8 mouse cellular contexts compared by ENCODE assay signal in genomic region chr8:71507589-71508104, GRCm38 (mm10). TPM values are rescaled to one million over a fixed set of nuclear protein-coding genes. Genes with fewer than 3 reads are reported as not detected.
DNase-seq lines count a peak whose midpoint lies in the region; ATAC-seq and TF ChIP-seq lines count a peak whose summit lies in the region.

No protein-coding gene starts in this region.

- H3K27ac ChIP-seq in forebrain, embryonic 12.5 days: no peak overlapping the region
- H3K27ac ChIP-seq in heart, embryonic 14.5 days (replicated peaks in 1 of 2; ENCODE audit: control insufficient read depth in 1 of 2, insufficient read depth in 1 of 2, low read depth in 2 of 2, low read length in 2 of 2): no peak overlapping the region
- no peak overlapping the region for H3K27ac ChIP-seq in kidney, postnatal 0 days
- no peak overlapping the region for H3K27ac ChIP-seq in liver, embryonic 12.5 days
- H3K27ac ChIP-seq in neural tube, embryonic 12.5 days: no peak overlapping the region

- H3K9me3 ChIP-seq in forebrain, embryonic 12.5 days: no peaks in the 10 kb centered on the region
- no peaks in the 10 kb centered on the region for H3K9me3 ChIP-seq in heart, embryonic 14.5 days (ENCODE audit: control insufficient read depth, low read length)
- H3K9me3 ChIP-seq in kidney, postnatal 0 days (replicated peaks; ENCODE audit: low read length): no peaks in the 10 kb centered on the region
- H3K9me3 ChIP-seq in liver, embryonic 12.5 days (replicated peaks): no peaks in the 10 kb centered on the region
- H3K9me3 ChIP-seq in neural tube, embryonic 12.5 days: no peaks in the 10 kb centered on the region

- under 1% methylated on average over 61 of the region's 61 CpGs for WGBS in forebrain, embryonic 12.5 days
- WGBS in heart, embryonic 14.5 days: under 1% methylated on average over 61 of the region's 61 CpGs
- WGBS in kidney, postnatal 0 days: under 1% methylated on average over 61 of the region's 61 CpGs
- WGBS in liver, embryonic 12.5 days (ENCODE audit: insufficient replicate concordance): 2% methylated on average over 61 of the region's 61 CpGs
- under 1% methylated on average over 61 of the region's 61 CpGs for WGBS in neural tube, embryonic 12.5 days

- H3K9ac ChIP-seq in forebrain, embryonic 12.5 days: no peak overlapping the region
- peak overlapping the region; percentile 64 for H3K9ac ChIP-seq in heart, embryonic 14.5 days (ENCODE audit: low read length)
- H3K9ac ChIP-seq in kidney, postnatal 0 days (ENCODE audit: low read depth, low read length): 0 out of 2 replicates have a peak overlapping the region, but pooled peaks have one; percentile 29
- H3K9ac ChIP-seq in liver, embryonic 12.5 days: 0 out of 2 replicates have a peak overlapping the region, but pooled peaks have one; percentile 35
- H3K9ac ChIP-seq in neural tube, embryonic 12.5 days: 0 out of 2 replicates have a peak overlapping the region, but pooled peaks have one; percentile 35

- peak overlapping the region; percentile 65 for H3K4me2 ChIP-seq in forebrain, embryonic 12.5 days
- H3K4me2 ChIP-seq in heart, embryonic 14.5 days (ENCODE audit: low read length): peak overlapping the region; percentile 77
- peak overlapping the region; percentile 82 for H3K4me2 ChIP-seq in kidney, postnatal 0 days (ENCODE audit: low read length)
- peak overlapping the region; percentile 74 for H3K4me2 ChIP-seq in liver, embryonic 12.5 days
- peak overlapping the region; percentile 71 for H3K4me2 ChIP-seq in neural tube, embryonic 12.5 days (replicated peaks)

- peak overlapping the region; percentile 42 for H3K4me3 ChIP-seq in forebrain, embryonic 12.5 days (replicated peaks)
- peak overlapping the region; percentile 42 to 51 for H3K4me3 ChIP-seq in heart, embryonic 14.5 days (ENCODE audit: control insufficient read depth in 1 of 2, insufficient read depth in 1 of 2, low read depth in 1 of 2, low read length in 2 of 2)
- peak overlapping the region; percentile 41 for H3K4me3 ChIP-seq in kidney, postnatal 0 days (replicated peaks; ENCODE audit: low read depth, low read length)
- H3K4me3 ChIP-seq in liver, embryonic 12.5 days: peak overlapping the region; percentile 48
- H3K4me3 ChIP-seq in neural tube, embryonic 12.5 days: peak overlapping the region; percentile 37

- peak; percentile 85 for ATAC-seq in forebrain, embryonic 12.5 days (ENCODE audit: low FRiP score)
- no peak; the same call in 1 of the 2 replicates for ATAC-seq in heart, embryonic 14.5 days (ENCODE audit: insufficient number of reproducible peaks, insufficient read depth, low FRiP score, low read depth)
- ATAC-seq in kidney, postnatal 0 days (replicated peaks; ENCODE audit: low FRiP score, low read depth): peak; percentile 50
- ATAC-seq in liver, embryonic 12.5 days: peak; percentile 32; the same call in 1 of the 2 replicates
- ATAC-seq in neural tube, embryonic 12.5 days (ENCODE audit: low FRiP score, low read depth): peak; percentile 63

- H3K27me3 ChIP-seq in forebrain, embryonic 12.5 days: peaks cover 73% of the 10 kb centered on the region
- peaks cover 53% of the 10 kb centered on the region for H3K27me3 ChIP-seq in heart, embryonic 14.5 days (ENCODE audit: control insufficient read depth, insufficient read depth, low read length)
- H3K27me3 ChIP-seq in kidney, postnatal 0 days (ENCODE audit: insufficient read depth, low read length): peaks cover 17% of the 10 kb centered on the region; the same call in 1 of the 2 replicates
- peaks cover 68% of the 10 kb centered on the region for H3K27me3 ChIP-seq in liver, embryonic 12.5 days (replicated peaks)
- peaks cover 51% of the 10 kb centered on the region for H3K27me3 ChIP-seq in neural tube, embryonic 12.5 days (replicated peaks)

- no peak for TF ChIP-seq CTCF in kidney, postnatal 0 days (IDR thresholded peaks at IDR 0.05; ENCODE audit: low read depth)

- peak; percentile 96 for DNase-seq in ES-CJ7 (ENCODE audit: low read depth, low spot score)
- peak; percentile 55 for DNase-seq in c-Kit-positive CD71-positive TER-119-positive erythroid progenitor cells, embryonic 14.5 days (ENCODE audit: low spot score)
- DNase-seq in kidney, postnatal 0 days (ENCODE audit: low spot score): peak; percentile 90
- DNase-seq in thymus, postnatal 25 days: peak; percentile 41

- no peaks in the 10 kb centered on the region for H3K36me3 ChIP-seq in forebrain, embryonic 12.5 days (replicated peaks)
- no peaks in the 10 kb centered on the region for H3K36me3 ChIP-seq in heart, embryonic 14.5 days (ENCODE audit: control insufficient read depth, insufficient read depth, low read length)
- H3K36me3 ChIP-seq in kidney, postnatal 0 days (ENCODE audit: insufficient read depth, low read length): no peaks in the 10 kb centered on the region
- no peaks in the 10 kb centered on the region for H3K36me3 ChIP-seq in liver, embryonic 12.5 days
- H3K36me3 ChIP-seq in neural tube, embryonic 12.5 days: no peaks in the 10 kb centered on the region

- H3K4me1 ChIP-seq in forebrain, embryonic 12.5 days: peaks cover 12% of the 10 kb centered on the region
- H3K4me1 ChIP-seq in heart, embryonic 14.5 days (ENCODE audit: control insufficient read depth in 2 of 2, insufficient read depth in 2 of 2, low read length in 2 of 2): peaks cover 7 to 10% of the 10 kb centered on the region in 2 experiments; a peak in 3 of 4 replicates
- 0 out of 2 replicates have a peak, but pooled peaks cover 6% of the 10 kb centered on the region for H3K4me1 ChIP-seq in kidney, postnatal 0 days (replicated peaks; ENCODE audit: insufficient read depth, low read length)
- peaks cover 31% of the 10 kb centered on the region for H3K4me1 ChIP-seq in liver, embryonic 12.5 days
- peaks cover 11% of the 10 kb centered on the region; the same call in 1 of the 2 replicates for H3K4me1 ChIP-seq in neural tube, embryonic 12.5 days

RNA-seq across cellular contexts. Expression of gene Plvap, which starts 3.9 kb away (rescaled TPM):
- polyA plus RNA-seq in forebrain, embryonic 12.5 days (2016; fragmentation: Nextera tagmentation; extraction: Ambion mirVana): 27.6 and 30.2 TPM in 2 replicates
- 109 and 121 TPM in 2 replicates for polyA plus RNA-seq in heart, embryonic 14.5 days (2014; fragmentation: Nextera tagmentation; extraction: Ambion mirVana)
- 182 and 208 TPM in 2 replicates for polyA plus RNA-seq in kidney, postnatal 0 days (2015; fragmentation: Nextera tagmentation; extraction: Ambion mirVana)
- polyA plus RNA-seq in liver, embryonic 12.5 days (2016; fragmentation: Nextera tagmentation; extraction: Ambion mirVana): 44.8 and 46.7 TPM in 2 replicates
- 41.7 and 48.7 TPM in 2 replicates for polyA plus RNA-seq in neural tube, embryonic 12.5 days (2016; fragmentation: Nextera tagmentation; extraction: Ambion mirVana)

RNA-seq across cellular contexts. Expression of gene Ccdc194, which starts 17.9 kb away (rescaled TPM):
- 0.20 and 0.21 TPM in 2 replicates for polyA plus RNA-seq in forebrain, embryonic 12.5 days (2016; fragmentation: Nextera tagmentation; extraction: Ambion mirVana)
- 0.35 and 0.89 TPM in 2 replicates for polyA plus RNA-seq in heart, embryonic 14.5 days (2014; fragmentation: Nextera tagmentation; extraction: Ambion mirVana)
- 0.19 and 0.20 TPM in 2 replicates for polyA plus RNA-seq in kidney, postnatal 0 days (2015; fragmentation: Nextera tagmentation; extraction: Ambion mirVana)
- 0.30 and 0.57 TPM in 2 replicates for polyA plus RNA-seq in liver, embryonic 12.5 days (2016; fragmentation: Nextera tagmentation; extraction: Ambion mirVana)
- 0.10 and 0.24 TPM in 2 replicates for polyA plus RNA-seq in neural tube, embryonic 12.5 days (2016; fragmentation: Nextera tagmentation; extraction: Ambion mirVana)

RNA-seq across cellular contexts. Expression of gene Gtpbp3, which starts 19.7 kb away (rescaled TPM):
- polyA plus RNA-seq in forebrain, embryonic 12.5 days (2016; fragmentation: Nextera tagmentation; extraction: Ambion mirVana): 12.6 and 15.1 TPM in 2 replicates
- polyA plus RNA-seq in heart, embryonic 14.5 days (2014; fragmentation: Nextera tagmentation; extraction: Ambion mirVana): 3.3 and 4.4 TPM in 2 replicates
- polyA plus RNA-seq in kidney, postnatal 0 days (2015; fragmentation: Nextera tagmentation; extraction: Ambion mirVana): 14.5 and 14.6 TPM in 2 replicates
- polyA plus RNA-seq in liver, embryonic 12.5 days (2016; fragmentation: Nextera tagmentation; extraction: Ambion mirVana): 9.3 and 9.6 TPM in 2 replicates
- polyA plus RNA-seq in neural tube, embryonic 12.5 days (2016; fragmentation: Nextera tagmentation; extraction: Ambion mirVana): 13.6 and 16.3 TPM in 2 replicates

RNA-seq across cellular contexts. Expression of gene Ano8, which starts 21.9 kb away (rescaled TPM):
- 11.1 and 13.4 TPM in 2 replicates for polyA plus RNA-seq in forebrain, embryonic 12.5 days (2016; fragmentation: Nextera tagmentation; extraction: Ambion mirVana)
- 1.5 and 1.8 TPM in 2 replicates for polyA plus RNA-seq in heart, embryonic 14.5 days (2014; fragmentation: Nextera tagmentation; extraction: Ambion mirVana)
- 0.84 and 1.4 TPM in 2 replicates for polyA plus RNA-seq in kidney, postnatal 0 days (2015; fragmentation: Nextera tagmentation; extraction: Ambion mirVana)
- 1.2 TPM in 2 replicates for polyA plus RNA-seq in liver, embryonic 12.5 days (2016; fragmentation: Nextera tagmentation; extraction: Ambion mirVana)
- 19.7 and 23.7 TPM in 2 replicates for polyA plus RNA-seq in neural tube, embryonic 12.5 days (2016; fragmentation: Nextera tagmentation; extraction: Ambion mirVana)

RNA-seq across cellular contexts. Expression of gene Bst2, which starts 29.6 kb away (rescaled TPM):
- 8.4 and 8.5 TPM in 2 replicates for polyA plus RNA-seq in forebrain, embryonic 12.5 days (2016; fragmentation: Nextera tagmentation; extraction: Ambion mirVana)
- 10.8 and 19.0 TPM in 2 replicates for polyA plus RNA-seq in heart, embryonic 14.5 days (2014; fragmentation: Nextera tagmentation; extraction: Ambion mirVana)
- 106 and 124 TPM in 2 replicates for polyA plus RNA-seq in kidney, postnatal 0 days (2015; fragmentation: Nextera tagmentation; extraction: Ambion mirVana)
- 28.7 and 29.4 TPM in 2 replicates for polyA plus RNA-seq in liver, embryonic 12.5 days (2016; fragmentation: Nextera tagmentation; extraction: Ambion mirVana)
- polyA plus RNA-seq in neural tube, embryonic 12.5 days (2016; fragmentation: Nextera tagmentation; extraction: Ambion mirVana): 13.8 and 16.4 TPM in 2 replicates

Comparison
In these comparisons a context has a peak if more than half of its experiments do, and no peak if none do; other contexts are left out.
1. DNase-seq: peak in every context shown above with its lines; median percentile 96 in ES-CJ7; 90 in kidney, postnatal 0 days; 55 in c-Kit-positive CD71-positive TER-119-positive erythroid progenitor cells, embryonic 14.5 days; 41 in thymus, postnatal 25 days.